9 mouse cellular contexts compared by ENCODE assay signal in the genomic region with DNA sequence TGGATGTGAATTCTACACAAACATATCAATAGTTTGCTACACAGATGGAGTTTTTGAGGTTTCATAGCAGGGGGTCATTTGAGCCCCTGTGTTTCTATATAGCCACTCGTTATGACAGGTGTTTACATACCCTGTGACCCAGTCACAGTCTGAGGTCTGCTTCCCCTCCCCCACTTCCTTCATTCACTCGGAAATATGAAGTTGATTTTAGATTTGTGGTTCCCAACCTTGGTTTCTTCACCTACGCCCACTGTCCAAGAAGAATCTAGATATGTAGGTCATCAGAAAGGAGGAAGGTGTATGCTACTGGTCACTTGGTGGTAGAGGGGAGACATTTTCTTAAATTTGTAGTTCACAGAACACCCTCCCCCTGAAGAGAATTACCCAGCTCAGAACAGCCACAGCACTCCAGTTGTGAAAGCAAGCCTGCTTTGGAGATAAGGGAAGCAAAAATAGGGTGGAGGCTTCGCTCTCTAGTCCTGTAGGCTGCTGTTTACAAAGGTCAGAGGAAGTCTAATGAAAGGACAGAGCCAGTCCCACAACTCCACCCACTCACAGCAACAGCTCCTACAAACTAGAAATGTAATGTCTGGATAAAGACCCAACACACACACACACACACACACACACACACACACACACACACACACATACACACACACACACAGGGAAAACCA. TPM values are rescaled to one million over a fixed set of nuclear protein-coding genes. Genes with fewer than 3 reads are reported as not detected.
DNase-seq lines count a peak whose midpoint lies in the region; ATAC-seq and TF ChIP-seq lines count a peak whose summit lies in the region.
"Had no signal": no experiment of that assay in that cellular context is flagged by ENCODE, and none has a peak within 500 bp of the region (broad histone marks: within the 10 kb centered on the region; RNA-seq: fewer than 3 reads in every experiment).

No protein-coding gene starts in this region.

- ATAC-seq in heart, embryonic 14.5 days (ENCODE audit: insufficient number of reproducible peaks, insufficient read depth, low FRiP score, low read depth): peak; percentile 76

- peaks cover 11 to 24% of the 10 kb centered on the region in 2 experiments for H3K4me1 ChIP-seq in heart, embryonic 14.5 days (ENCODE audit: control insufficient read depth in 2 of 2, insufficient read depth in 2 of 2, low read length in 2 of 2)
- peaks cover 9% of the 10 kb centered on the region; the same call in 1 of the 2 replicates for H3K4me1 ChIP-seq in lung, adult 2 months (ENCODE audit: control insufficient read depth, insufficient read depth, low read length)
- no peaks in the 10 kb centered on the region for H3K4me1 ChIP-seq in midbrain, embryonic 10.5 days
- H3K4me1 ChIP-seq: limb, embryonic 13.5 days had no signal

- H3K9me3 ChIP-seq in heart, embryonic 14.5 days (ENCODE audit: control insufficient read depth, low read length): peaks cover 4% of the 10 kb centered on the region; the same call in 1 of the 2 replicates
- H3K9me3 ChIP-seq in midbrain, embryonic 10.5 days (replicated peaks): no peaks in the 10 kb centered on the region; the same call in 1 of the 2 replicates

- no peak overlapping the region for H3K4me3 ChIP-seq in layer of hippocampus, adult 2 months
- no peak overlapping the region for H3K4me3 ChIP-seq in heart, embryonic 14.5 days (ENCODE audit: control insufficient read depth in 1 of 2, insufficient read depth in 1 of 2, low read depth in 1 of 2, low read length in 2 of 2)
- H3K4me3 ChIP-seq in lung, adult 2 months (replicated peaks; ENCODE audit: extremely low read depth, low read depth, low read length): no peak overlapping the region
- H3K4me3 ChIP-seq in midbrain, embryonic 10.5 days: no peak overlapping the region
- H3K4me3 ChIP-seq: limb, embryonic 13.5 days had no signal

- WGBS in heart, embryonic 14.5 days: 11% methylated on average over 4 of the region's 4 CpGs
- 14% methylated on average over 4 of the region's 4 CpGs for WGBS in lung, adult 2 months
- 73% methylated on average over 4 of the region's 4 CpGs for WGBS in midbrain, embryonic 10.5 days

- TF ChIP-seq CTCF in layer of hippocampus, adult 2 months (conservative IDR thresholded peaks at IDR 0.05): no peak
- no peak for TF ChIP-seq CTCF in lung, adult 2 months (IDR thresholded peaks at IDR 0.05; ENCODE audit: insufficient read depth, low read length)

- H3K27ac ChIP-seq in layer of hippocampus, adult 2 months: peak overlapping the region; percentile 46; the same call in 1 of the 2 replicates
- peak overlapping the region; percentile 85 to 87 for H3K27ac ChIP-seq in heart, embryonic 14.5 days (replicated peaks in 1 of 2; ENCODE audit: control insufficient read depth in 1 of 2, insufficient read depth in 1 of 2, low read depth in 2 of 2, low read length in 2 of 2)
- no peak overlapping the region for H3K27ac ChIP-seq in midbrain, embryonic 10.5 days (replicated peaks)
- H3K27ac ChIP-seq: limb, embryonic 13.5 days had no signal

- intact Hi-C loops in left cerebral cortex, postnatal 4 days (cut with DNase I): no loop called here

- no peaks in the 10 kb centered on the region for H3K27me3 ChIP-seq in heart, embryonic 14.5 days (ENCODE audit: control insufficient read depth, insufficient read depth, low read length)
- H3K27me3 ChIP-seq in midbrain, embryonic 10.5 days (ENCODE audit: low read depth, poor library complexity, severe bottlenecking): no peaks in the 10 kb centered on the region
- H3K27me3 ChIP-seq: limb, embryonic 13.5 days had no signal

- DNase-seq in layer of hippocampus, adult 2 months (ENCODE audit: low spot score in 2 of 2): no peak
- no peak for DNase-seq in layer of hippocampus, adult 8-10 months (ENCODE audit: low spot score in 2 of 2)
- DNase-seq in lung, adult 2 months: peak; percentile 46
- peak; percentile 31 for DNase-seq in thymus, postnatal 0 days (ENCODE audit: low spot score)
- no peak for DNase-seq in midbrain, embryonic 10.5 days (ENCODE audit: low spot score)
- DNase-seq in cerebellum, postnatal 10 days: no peak
- DNase-seq in left cerebral cortex, postnatal 4 days: no peak

- no peak overlapping the region for H3K9ac ChIP-seq in heart, embryonic 14.5 days (ENCODE audit: low read length)
- H3K9ac ChIP-seq: limb, embryonic 13.5 days had no signal

- H3K36me3 ChIP-seq in heart, embryonic 14.5 days (ENCODE audit: control insufficient read depth, insufficient read depth, low read length): no peaks in the 10 kb centered on the region
- no peaks in the 10 kb centered on the region for H3K36me3 ChIP-seq in midbrain, embryonic 10.5 days
- H3K36me3 ChIP-seq: limb, embryonic 13.5 days had no signal

- H3K4me2 ChIP-seq in heart, embryonic 14.5 days (ENCODE audit: low read length): peak overlapping the region; percentile 46
- H3K4me2 ChIP-seq: limb, embryonic 13.5 days had no signal

- TF ChIP-seq POLR2A in lung, adult 2 months (IDR thresholded peaks at IDR 0.05; ENCODE audit: borderline replicate concordance, extremely low read depth, low read depth, low read length): no peak

RNA-seq across cellular contexts. Expression of a gene that starts 43.0 kb away (rescaled TPM):
- total RNA-seq in layer of hippocampus, adult 2 months (2021): 10 to 100 TPM; 66.0 to 68.1 TPM
- 10 to 100 TPM; 52.6 to 80.4 (median 63.4) TPM for total RNA-seq in layer of hippocampus, adult 8-10 months (2022)
- polyA plus RNA-seq in heart, embryonic 14.5 days (2014; fragmentation: Nextera tagmentation; extraction: Ambion mirVana): 45.2 and 48.9 TPM in 2 replicates
- 22.0 and 26.9 TPM in 2 replicates for polyA plus RNA-seq in lung, adult 2 months (2012; rRNA removed)
- polyA plus RNA-seq in thymus, postnatal 0 days (2015; fragmentation: Nextera tagmentation; extraction: Ambion mirVana): 54.1 and 57.7 TPM in 2 replicates
- polyA plus RNA-seq in midbrain, embryonic 10.5 days (2016; fragmentation: Nextera tagmentation; extraction: Ambion mirVana): 35.0 and 36.8 TPM in 2 replicates
- 10 to 100 TPM; 45.9 to 52.1 TPM for total RNA-seq in left cerebral cortex, postnatal 4 days (2021)

Comparison
In these comparisons a context has a peak if more than half of its experiments do, and no peak if none do; other contexts are left out.
1. DNase-seq: peak in lung, adult 2 months (single experiment) and thymus, postnatal 0 days (single experiment); none in layer of hippocampus, adult 2 months (0 of 2), layer of hippocampus, adult 8-10 months (0 of 2), midbrain, embryonic 10.5 days (single experiment), cerebellum, postnatal 10 days (0 of 2) and left cerebral cortex, postnatal 4 days (single experiment).